Mouse (Mus musculus) spleen, postnatal 10 days (tissue): ENCODE measurements around the gene Myadml2.

Source experiments
- DNase-seq, 2 experiments: peaks; one replicate each; pipeline ENCODE4 v3.0.0; 2021 to 2022; ENCODE audit warnings: low spot score in 2 of 2

Myadml2 gene

DNA sequence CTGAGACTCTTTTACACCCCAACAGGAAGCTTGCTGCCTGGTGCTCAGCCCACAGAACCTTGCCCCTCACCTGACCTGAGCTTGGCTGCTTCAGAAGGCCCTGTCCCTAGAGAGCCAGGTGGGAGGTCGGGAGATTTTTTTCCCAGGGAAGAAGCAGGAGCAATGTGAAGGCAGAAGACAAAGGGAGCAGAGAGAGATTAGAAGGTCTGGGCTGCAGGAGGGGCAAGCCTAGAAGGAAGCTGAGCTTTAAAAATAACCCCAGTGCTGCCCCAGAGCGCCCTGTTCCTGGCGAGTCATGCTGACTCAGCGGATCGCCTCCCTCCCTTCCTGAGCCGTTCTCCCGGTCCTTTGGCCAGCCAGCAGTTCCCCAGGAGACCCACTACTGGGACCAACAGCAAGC is 18.0 kb downstream of the Myadml2 start:
- DNase-seq: peak; percentile 84 to 90

DNA sequence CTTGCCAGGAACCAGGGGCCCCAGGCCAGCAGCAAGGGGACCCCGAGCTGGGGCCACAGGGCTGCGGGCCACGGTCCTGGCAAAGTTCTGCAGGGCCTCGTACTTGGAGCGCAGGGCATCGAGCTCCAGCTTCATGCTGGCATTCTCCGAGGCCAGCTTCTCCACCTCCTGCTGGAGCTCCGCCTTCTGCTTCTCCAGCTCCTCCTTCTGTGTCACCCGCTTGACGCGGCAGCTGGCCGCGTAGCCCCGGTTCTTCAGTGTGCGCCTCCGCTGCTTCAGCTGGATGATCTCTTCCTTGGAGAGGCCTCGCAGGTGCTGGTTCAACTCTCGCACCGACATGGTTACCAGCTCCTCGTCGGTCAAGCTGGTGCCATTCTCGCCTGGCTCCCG is 18.6 kb downstream of the Myadml2 start:
- DNase-seq: peak; percentile 81 to 84

DNA sequence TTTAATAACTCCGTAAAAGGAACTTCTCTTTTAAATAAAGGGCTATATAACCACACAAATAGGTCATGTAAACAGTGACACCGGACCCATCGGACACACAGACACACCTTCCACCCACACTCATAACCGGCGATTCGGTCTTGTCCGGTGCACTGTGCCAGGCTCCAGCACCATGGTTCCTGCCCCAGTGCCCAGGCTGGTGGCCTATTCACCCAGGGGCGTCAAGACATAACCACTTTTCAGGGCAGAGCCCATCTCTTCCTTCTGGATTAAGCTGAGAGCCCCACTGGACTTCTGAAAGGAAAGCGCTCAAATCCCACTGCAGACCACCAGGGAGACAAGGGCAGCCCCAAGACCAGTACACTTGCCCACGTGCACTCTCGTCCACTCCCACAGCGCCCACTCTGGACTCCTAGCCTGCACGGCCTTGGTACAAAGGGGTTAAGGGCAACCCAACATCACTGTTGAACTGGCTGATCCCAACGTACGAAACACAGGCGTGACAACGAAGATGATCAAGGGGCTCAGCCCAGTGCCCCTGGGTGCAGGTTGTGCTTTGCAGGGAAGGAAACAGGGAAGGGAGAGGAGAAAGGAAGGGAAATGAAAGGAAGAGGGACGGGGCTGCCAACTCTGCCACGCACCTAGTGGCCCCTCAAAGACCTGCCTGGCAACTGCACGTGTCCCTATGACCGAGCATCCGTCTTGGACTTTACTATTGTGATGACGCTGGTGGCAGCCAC is 19.2 kb downstream of the Myadml2 start:
- DNase-seq: peak in 1 of 2 experiments; percentile 31

DNA sequence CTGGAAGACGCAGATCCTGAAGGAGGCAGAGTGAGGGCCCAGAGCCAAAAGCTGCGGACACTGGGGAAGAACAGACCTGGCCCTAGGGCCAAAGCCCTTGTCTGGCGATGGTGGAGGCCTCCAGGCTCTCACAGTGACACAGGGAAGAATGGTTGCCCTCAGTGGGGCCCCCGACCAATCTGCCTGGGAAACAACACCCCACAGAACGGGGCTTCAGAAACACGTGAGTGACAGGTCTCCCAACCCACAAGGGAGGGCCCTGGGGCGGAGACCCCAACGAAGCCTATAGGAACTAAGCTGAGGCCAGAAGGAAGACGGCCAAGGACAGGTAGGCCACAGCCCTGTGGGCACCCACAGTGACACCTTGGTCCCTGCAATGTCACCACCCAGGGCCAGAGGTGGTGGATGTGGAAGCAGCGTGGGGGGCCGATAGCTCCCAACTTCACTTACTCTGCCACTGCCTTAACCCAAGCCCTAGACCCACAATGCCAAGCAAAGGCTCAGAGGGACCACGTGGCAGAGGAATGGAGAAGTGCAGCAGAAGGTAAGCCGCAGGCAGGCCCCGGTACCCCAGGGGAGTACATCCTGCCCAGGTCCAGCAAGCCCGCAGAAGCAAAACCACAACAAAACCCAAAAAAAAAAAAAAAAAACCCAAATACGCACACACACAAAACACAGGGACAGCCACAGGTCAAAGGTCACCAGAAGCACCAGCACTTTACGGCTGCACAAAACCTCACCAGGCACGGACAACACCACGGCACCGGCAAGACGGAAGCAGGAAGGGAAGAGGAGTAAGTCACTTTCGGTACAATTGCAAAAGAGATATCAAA is 20.3 kb downstream of the Myadml2 start:
- peak in 1 of 2 experiments; percentile 70 for DNase-seq

DNA sequence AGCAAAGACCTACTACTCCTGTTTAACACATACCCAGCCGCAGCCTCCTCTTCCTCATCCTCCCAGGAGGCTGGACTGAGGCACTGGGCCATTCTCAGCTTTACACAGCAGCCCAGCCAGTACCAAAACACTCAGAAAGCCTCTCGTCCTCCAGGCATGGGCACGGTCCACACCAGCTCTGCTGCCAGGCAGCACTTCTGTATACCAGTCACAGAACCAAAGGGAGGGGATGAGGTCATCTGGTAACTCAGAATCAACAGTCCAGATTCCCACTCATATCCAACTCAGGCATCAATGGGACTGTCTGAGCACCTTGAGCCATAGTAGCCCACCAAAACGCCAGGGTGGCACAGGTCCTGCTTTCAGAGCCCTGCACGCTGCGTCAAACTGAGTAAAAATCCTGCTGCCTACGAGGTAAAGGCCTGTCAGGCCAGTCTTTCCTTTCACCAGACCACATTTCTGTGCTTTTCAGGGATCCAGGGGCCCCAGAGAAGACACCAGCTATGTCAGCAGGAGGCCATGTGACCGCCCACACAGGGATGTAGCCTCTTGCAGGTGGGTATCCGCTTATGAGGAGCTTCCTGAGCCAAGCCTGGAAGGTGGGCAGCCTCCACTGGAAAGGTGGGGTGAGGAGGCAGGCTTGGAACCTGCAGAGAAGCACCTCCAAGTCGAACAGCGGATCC is 21.0 kb downstream of the Myadml2 start:
- DNase-seq: peak in 1 of 2 experiments; percentile 19

DNA sequence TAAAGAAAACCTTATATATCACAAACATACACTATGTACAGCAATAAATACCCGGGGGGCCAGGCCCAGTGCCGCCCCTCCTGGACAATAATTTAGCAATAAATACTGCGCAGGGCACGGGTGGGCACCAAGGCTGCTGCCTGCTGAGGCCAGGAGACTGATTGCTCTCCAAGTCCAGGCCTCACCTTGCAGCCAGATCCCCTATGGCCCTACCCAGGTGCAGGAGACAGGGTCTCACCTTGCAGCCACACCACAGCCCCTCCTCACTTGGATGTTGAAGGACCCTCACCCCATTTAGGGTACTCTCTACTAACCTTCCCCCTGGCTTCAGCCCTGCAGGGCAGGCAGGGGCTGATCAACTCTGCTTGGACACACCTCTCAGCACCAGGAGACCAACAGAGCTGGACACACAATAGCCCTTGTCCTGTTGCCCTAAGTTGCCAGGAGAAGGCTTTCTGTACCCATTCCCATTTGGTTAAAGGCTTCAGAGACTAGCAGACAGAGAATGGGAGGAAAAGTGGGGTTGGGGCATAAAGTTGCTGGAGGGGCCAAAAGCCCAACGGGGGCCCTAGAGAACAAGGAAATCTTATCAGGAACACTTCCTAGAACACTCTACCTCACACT is 22.7 kb downstream of the Myadml2 start, which contains the start of gene Sirt7:
Sirt7 (minus strand) TSS at position 89 of the 624 bp plus-strand sequence.
- no peak for DNase-seq

DNA sequence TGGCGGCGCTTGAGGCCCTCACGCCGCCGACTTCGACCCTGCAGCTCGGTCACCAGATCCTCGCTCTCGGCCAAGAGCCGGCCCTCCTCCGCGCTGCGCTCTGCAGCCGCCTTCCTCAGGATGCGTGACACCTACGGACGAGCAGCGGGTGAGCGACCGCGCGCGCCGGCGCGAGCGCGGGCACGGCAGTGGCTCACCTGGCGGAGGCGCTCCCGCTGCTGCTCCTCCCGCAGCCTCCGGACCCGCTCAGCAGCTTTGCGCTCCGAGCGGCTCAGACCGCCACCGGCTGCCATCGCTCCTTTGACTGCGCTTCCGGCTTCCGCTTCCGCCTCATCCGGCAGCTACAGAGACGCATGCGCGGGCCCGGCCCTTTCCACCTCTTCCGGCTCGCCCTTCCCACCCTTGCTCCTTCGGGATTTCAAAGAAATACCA is 23.3 kb downstream of the Myadml2 start:
- DNase-seq: peak; percentile 74 to 92

DNA sequence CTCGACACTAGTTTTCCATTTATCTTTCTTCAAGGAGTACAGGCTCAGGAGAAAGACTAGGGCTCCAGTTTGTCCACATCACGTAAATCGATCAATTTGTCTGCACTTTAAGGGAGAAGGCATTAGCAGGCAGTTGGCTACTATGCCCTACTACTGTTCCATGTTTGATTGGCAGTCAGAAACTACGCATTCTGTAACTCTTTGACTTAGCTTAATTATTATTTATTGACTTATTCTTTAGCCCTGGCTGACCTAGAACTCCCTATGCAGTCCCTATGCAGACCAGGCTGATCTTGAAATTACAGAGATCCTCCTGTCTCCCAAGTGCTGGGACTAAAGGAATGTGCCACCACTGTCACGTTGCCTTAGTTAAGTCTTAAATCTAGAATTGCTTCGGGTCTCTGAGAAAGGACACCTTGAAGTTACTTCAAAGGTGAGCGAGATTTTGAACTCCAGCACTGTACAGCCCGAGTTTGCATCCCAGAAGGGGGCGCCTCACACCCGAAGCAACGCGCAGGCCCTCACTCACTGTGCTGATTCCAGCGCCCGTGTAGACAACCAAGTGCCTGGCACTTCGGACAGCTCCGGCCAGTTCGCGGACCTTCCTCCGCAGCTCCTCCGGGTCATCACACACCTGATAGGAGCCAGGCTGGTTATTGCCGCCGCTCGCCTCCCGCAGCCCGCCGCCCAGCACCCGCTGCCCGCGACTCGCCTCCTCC is 23.8 kb downstream of the Myadml2 start:
- peak in 1 of 2 experiments; percentile 88 for DNase-seq

DNA sequence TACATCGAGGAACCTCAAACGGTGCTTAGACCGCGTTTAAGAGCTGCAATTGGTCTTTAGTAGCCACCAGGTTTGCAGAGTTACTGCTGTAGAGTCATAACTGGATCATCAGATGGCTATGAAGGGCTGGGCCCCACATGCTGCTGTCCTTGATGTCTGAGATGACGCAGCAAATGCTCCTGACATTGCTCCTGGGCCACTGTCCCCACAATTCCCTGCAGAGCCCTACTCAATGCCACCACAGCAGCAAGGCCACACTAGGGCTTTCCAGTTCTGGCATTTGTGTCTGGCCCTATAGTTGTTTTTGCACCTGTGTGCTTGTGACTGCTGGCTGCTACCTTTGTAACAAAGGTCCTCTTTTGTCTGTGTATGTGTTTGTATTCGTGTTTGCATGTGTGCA is 25.2 kb downstream of the Myadml2 start:
- no peak for DNase-seq

DNA sequence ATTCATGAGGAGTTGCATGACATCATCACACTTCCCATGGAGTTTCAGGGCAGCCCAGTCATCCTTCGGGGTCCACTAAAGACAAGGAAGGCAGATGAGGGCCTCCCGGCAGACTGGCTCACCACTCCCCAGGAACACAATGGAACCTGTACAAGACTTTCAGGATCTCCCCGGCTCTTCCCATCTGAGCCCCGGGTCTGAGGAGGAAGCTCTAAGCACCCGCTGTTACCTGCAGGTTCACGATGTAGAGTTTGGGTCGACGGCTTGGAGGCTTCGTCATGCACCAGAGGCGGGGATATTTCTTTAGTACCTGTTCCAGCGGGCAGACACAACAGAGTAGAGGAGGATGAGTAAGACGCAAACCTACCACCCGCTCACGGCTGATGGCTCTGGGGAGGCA is 27.8 kb downstream of the Myadml2 start:
- DNase-seq: no peak

DNA sequence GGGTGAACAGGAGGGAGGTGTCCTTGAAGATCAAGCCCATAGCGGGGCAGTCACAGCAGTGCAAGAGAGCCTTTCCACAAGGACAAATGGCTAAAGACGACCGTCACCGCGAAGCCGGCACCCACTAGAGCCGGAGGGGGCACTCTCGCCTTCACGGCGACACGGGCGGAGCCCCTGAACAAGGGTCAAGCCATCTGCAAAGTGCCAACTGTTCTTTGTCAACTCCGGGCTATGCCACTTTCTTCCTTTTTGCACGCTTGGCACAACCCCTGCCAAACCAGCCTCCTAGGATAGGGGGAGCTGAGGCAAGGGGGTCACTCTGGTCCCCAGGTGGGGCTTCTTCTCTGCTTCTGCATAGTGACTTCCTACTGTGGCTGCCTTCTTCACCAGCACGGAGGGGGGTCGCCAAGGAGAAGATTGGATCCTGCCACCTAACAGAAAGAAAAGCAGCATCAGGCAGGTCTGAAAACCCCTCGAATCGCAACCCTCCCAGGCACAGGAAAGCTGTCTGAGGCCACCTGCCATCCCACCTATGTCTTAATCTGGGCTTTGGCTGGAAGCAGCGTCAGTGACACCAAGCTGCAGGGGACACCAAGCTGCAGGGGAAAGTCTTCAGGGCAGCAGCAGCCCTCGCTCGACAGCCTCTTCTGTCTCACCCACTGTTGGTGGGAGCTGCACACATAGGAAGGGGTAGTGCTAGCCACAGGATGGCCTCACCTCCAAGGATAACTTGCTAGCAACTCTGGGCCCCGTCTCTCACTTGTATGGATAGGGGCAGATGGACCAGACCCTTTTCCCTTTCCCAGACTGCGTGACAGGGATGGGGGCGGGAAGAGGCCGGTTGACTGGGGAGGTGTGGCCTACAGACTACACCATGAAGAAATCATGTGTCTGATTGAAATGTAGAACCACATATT is 29.1 kb downstream of the Myadml2 start:
- DNase-seq: no peak

DNA sequence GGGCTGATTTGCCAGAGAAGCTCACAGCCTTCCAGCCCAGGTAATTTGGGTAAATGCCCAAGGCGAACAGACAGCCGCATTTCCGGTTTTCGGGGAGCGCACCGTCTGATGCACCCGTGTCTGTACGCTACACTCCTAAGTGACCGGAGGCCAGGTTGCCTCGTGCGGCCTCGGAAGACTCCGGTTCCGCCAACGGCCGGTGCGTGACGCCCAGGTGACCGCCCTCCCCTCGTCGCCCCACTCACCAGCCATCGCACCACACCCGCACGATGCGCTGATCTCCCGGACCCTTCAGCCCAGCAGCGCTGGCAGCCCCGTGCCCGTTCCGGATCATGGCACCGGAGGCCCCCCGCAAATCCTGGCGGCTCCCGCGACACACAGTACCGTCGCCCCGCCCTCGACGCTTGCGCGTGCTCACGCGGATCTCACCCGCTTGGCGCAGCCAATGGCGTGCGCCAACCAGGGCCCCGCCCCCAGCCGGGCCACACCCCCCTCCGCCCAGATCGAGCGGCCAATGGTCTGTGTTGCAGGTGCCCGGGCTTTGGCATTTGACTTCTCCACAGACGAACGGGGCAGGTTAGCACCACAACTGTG is 30.3 kb downstream of the Myadml2 start, which contains the start of gene Pcyt2:
Pcyt2 (minus strand) TSS at position 418 of the 594 bp plus-strand sequence.
- peak; percentile 91 to 96 for DNase-seq

DNA sequence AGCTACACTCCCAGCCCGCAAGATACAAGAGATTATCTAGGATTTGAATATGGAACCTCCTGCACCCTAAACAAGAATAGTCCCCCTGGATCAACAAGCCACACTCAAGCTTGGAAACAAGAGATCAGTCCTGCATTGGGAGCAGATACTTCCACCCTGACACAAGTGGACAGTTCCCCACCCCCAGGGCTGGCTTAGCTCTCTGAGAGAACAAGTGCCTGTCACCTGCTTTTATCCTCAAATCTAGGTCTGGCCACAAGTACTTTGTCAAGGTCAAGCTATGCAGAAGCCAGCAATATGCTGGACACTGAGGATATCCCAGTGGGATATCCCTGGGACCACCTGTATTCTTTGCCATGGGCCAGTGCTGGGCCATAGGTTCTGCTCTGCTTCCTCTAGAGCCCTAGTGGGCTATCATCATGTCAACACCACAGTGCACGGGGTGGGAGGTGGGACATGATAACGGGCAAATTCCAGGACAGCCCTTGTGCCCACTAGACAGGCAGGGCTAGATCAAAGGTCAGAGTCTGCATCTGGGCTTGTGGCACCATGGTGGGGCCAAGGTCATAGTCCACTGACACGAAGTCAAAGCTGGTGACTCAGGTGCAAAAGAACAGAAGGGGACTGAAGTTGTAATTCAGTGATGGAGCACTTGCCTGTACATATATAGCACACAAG is 31.2 kb downstream of the Myadml2 start:
- DNase-seq: no peak

DNA sequence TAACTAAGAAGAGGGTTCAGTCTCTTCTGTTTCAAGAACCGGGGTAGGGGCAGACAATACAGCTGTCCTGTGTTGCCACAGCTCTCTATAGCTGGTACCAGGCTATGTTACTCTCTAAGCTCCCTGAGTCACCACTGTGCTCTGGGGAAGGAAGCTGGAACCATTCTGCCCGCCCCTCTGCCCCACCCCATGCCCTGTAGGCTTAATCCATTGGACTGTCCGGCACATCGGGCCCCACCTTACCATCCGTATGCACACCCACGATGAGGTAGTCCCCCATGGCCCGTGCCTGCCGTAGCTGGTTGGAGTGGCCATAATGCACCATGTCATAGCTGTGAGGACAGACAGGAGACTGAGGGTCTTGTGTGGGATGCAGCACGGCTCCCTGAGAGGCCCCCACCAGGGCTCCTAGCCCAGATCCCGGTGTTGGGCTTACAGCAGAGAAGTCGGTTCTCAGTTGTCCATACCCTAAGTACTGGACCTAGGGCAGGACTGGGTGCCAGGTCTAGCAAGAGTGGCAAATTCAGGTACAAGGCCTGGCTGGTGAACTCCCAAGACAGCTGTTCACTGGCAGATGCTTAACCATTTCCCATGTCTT is 32.3 kb downstream of the Myadml2 start:
- no peak for DNase-seq

DNA sequence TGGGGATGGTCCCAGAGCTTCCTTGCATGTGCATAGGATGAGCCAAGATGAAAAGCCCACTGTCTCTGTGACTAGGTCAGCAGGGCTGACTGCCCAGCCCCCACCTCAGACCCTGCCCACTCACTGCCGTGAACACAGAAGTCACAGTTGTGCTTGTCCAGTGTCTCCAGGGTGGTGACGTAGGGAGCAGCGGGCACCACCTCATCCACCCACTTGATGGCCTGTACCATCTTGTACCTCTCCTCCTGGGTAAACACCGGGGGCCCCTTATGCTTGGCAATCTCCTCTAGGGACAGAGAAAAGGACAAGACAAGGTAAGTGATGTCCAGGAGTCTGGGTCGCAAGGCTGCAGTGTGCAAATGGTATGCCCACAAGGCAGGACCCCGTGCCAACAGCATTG is 32.8 kb downstream of the Myadml2 start:
- no peak for DNase-seq

DNA sequence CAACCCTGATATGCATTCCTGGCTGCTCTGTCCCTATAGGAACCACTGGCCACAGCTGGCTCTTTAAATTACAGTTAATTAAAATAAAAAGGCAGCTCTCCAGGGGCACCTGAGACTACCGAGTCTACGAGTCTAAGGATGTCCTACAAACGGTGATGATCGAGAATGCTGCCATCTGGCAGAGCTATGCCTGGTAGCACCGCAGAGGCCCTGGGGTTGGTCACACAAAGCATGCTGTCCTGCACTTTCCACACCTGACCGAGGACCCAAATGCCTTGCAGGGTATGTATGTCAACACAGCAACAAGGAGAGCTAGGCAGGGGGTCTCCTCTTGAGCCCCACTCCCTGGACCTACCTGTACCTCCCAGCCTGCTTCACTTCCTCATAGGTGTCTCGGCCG is 34.0 kb downstream of the Myadml2 start:
- DNase-seq: no peak

DNA sequence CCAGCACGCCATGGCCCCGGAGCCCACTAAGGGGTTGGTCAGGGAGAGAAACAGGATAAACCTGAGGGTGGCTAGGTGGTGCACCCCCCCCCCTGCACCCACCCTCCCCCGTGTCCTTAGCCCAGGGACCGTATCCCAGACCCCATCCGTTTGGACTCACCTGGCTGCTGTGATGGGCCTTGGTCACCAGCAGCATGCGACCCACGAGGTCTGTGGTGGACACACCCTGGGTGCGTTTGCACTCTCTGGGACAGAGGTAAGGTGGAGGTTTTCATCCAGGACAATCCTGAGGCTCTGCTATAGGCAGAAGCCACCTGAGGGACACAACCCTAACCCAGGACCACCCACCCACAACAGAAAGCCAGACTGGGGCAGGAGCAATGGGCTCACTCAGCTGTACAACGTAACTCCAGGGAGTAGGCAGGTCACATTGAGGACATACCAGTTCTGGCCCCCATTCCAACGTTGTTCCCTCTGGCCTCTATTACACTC is 34.4 kb downstream of the Myadml2 start:
- no peak for DNase-seq

DNA sequence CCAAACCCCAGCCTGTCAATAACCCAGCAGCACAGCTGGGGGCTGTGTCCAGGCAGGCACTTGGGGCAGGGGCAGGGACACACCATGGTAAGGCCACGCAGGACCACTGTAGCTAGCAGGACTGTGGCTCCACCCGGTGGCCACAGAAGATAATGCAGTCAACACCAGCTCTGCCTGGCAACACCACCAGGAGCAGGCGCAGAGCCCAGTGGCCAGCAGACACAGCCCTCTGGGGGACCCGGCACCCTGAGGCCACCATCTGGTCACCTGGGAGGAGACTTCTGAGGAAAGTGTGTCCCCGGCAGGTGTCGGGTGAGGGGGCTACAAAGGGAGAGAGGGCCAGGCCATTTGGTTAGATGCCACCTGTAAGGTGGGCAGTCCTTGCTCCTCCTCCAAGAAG is 35.2 kb downstream of the Myadml2 start:
- DNase-seq: peak; percentile 68 to 87
